Comparison of ENCODE assay signal across 7 mouse cellular contexts in genomic region chr6:77650127-77650526, GRCm38 (mm10).
DNase-seq lines count a peak whose midpoint lies in the region; ATAC-seq and TF ChIP-seq lines count a peak whose summit lies in the region.

No protein-coding gene starts in this region.

- peak; percentile 71 for TF ChIP-seq CTCF in E14TG2a.4 (conservative IDR thresholded peaks at IDR 0.05; ENCODE audit: low read length)

- H3K9me3 ChIP-seq in E14TG2a.4 (ENCODE audit: low read length) = no peaks in the 10 kb centered on the region
- no peaks in the 10 kb centered on the region for H3K9me3 ChIP-seq in forebrain, embryonic 16.5 days (ENCODE audit: control insufficient read depth, low read length)
- H3K9me3 ChIP-seq in midbrain, embryonic 13.5 days = no peaks in the 10 kb centered on the region

- no peaks in the 10 kb centered on the region for H3K4me1 ChIP-seq in E14TG2a.4 (replicated peaks; ENCODE audit: low read depth, low read length)
- H3K4me1 ChIP-seq in forebrain, embryonic 16.5 days (replicated peaks; ENCODE audit: control insufficient read depth, insufficient read depth, low read length) = 0 out of 2 replicates have a peak, but pooled peaks cover under 1% of the 10 kb centered on the region
- no peaks in the 10 kb centered on the region for H3K4me1 ChIP-seq in midbrain, embryonic 13.5 days (replicated peaks)

- H3K36me3 ChIP-seq in E14TG2a.4 (ENCODE audit: insufficient read depth, low read length) = no peaks in the 10 kb centered on the region
- H3K36me3 ChIP-seq in forebrain, embryonic 16.5 days (ENCODE audit: control insufficient read depth, insufficient read depth) = no peaks in the 10 kb centered on the region
- H3K36me3 ChIP-seq in midbrain, embryonic 13.5 days = no peaks in the 10 kb centered on the region

- no peaks in the 10 kb centered on the region for H3K27me3 ChIP-seq in E14TG2a.4 (ENCODE audit: insufficient read depth, low read length)
- no peaks in the 10 kb centered on the region for H3K27me3 ChIP-seq in forebrain, embryonic 16.5 days (replicated peaks; ENCODE audit: control insufficient read depth, insufficient read depth, low read length)
- H3K27me3 ChIP-seq in midbrain, embryonic 13.5 days = no peaks in the 10 kb centered on the region

- H3K4me3 ChIP-seq in E14TG2a.4 (replicated peaks; ENCODE audit: low read length) = no peak overlapping the region
- H3K4me3 ChIP-seq in forebrain, embryonic 16.5 days (replicated peaks; ENCODE audit: low read length) = no peak overlapping the region
- H3K4me3 ChIP-seq in midbrain, embryonic 13.5 days (replicated peaks) = no peak overlapping the region

- ATAC-seq in forebrain, embryonic 16.5 days = 0 out of 2 replicates have a peak, but pooled peaks have one; percentile 27
- ATAC-seq in midbrain, embryonic 13.5 days = peak; percentile 41; the same call in 1 of the 2 replicates

- WGBS in forebrain, embryonic 16.5 days = 15% methylated on average over 6 of the region's 6 CpGs
- WGBS in midbrain, embryonic 13.5 days = 14% methylated on average over 6 of the region's 6 CpGs

- no peak overlapping the region for H3K27ac ChIP-seq in forebrain, embryonic 16.5 days (ENCODE audit: low read length)
- H3K27ac ChIP-seq in midbrain, embryonic 13.5 days = no peak overlapping the region

- H3K4me2 ChIP-seq in forebrain, embryonic 16.5 days (ENCODE audit: low read length) = no peak overlapping the region
- H3K4me2 ChIP-seq in midbrain, embryonic 13.5 days (replicated peaks) = no peak overlapping the region

- H3K9ac ChIP-seq in forebrain, embryonic 16.5 days (replicated peaks; ENCODE audit: low read depth, low read length) = no peak overlapping the region
- H3K9ac ChIP-seq in midbrain, embryonic 13.5 days (replicated peaks) = no peak overlapping the region

- DNase-seq in 3T3-L1 (ENCODE audit: low read depth, low spot score) = peak; percentile 50
- DNase-seq in cerebellum, adult 11-12 months = peak; percentile 12
- peak; percentile 45 to 71 for DNase-seq in layer of hippocampus, adult 8-10 months (ENCODE audit: low spot score in 2 of 2)
- no peak for DNase-seq in spleen, postnatal 10 days (ENCODE audit: low spot score in 2 of 2)

Comparison
In these comparisons a context has a peak if more than half of its experiments do, and no peak if none do; other contexts are left out.
1. DNase-seq: peak in 3T3-L1 (single experiment), cerebellum, adult 11-12 months (single experiment) and layer of hippocampus, adult 8-10 months (2 of 2); none in spleen, postnatal 10 days (0 of 2).